Mouse (Mus musculus): ENCODE data around the gene U2af2. TPM values are rescaled to one million over a fixed set of nuclear protein-coding genes. Genes with fewer than 3 reads are reported as not detected.

U2af2 gene
- polyA plus RNA-seq, 1 experiment = not detected

GRCm38 (mm10) chr7:5112701-5113100 is 50.8 kb downstream of the U2af2 start:
- Histone ChIP-seq H3K4me3 (ENCODE audit: insufficient read depth, low read depth, low read length) (no peak overlapping the region), H3K27ac (ENCODE audit: insufficient read depth, low read depth, low read length) (no peak overlapping the region), H3K4me1 (ENCODE audit: control insufficient read depth, insufficient read depth, low read length) (no peaks in the 10 kb centered on the region)
- WGBS = 24% methylated on average over 3 of the region's 3 CpGs
- no peak for TF ChIP-seq POLR2A (IDR thresholded peaks at IDR 0.05; ENCODE audit: insufficient read depth, low read depth, low read length)
- no peak for TF ChIP-seq CTCF (IDR thresholded peaks at IDR 0.05; ENCODE audit: insufficient read depth, low read depth, low read length)

GRCm38 (mm10) chr7:5116850-5117249 is 54.9 kb downstream of the U2af2 start, which contains the start of gene Rfpl4:
Gene Rfpl4 (minus strand): TSS chr7:5116950.
- WGBS = 92% methylated on average over 3 of the region's 3 CpGs
- H3K4me1 ChIP-seq (ENCODE audit: control insufficient read depth, insufficient read depth, low read length) = no peaks in the 10 kb centered on the region
- H3K4me3 ChIP-seq (ENCODE audit: insufficient read depth, low read depth, low read length) = no peak within 1 kb of the TSS
- TF ChIP-seq CTCF (IDR thresholded peaks at IDR 0.05; ENCODE audit: insufficient read depth, low read depth, low read length) = no peak
- no peak for TF ChIP-seq POLR2A (IDR thresholded peaks at IDR 0.05; ENCODE audit: insufficient read depth, low read depth, low read length)
- H3K27ac ChIP-seq (ENCODE audit: insufficient read depth, low read depth, low read length) = no peak within 1 kb of the TSS

GRCm38 (mm10) chr7:5125078-5125477 is 63.1 kb downstream of the U2af2 start:
- 89% methylated on average over 8 of the region's 8 CpGs for WGBS
- Histone ChIP-seq H3K4me3 (ENCODE audit: insufficient read depth, low read depth, low read length) (no peak overlapping the region), H3K27ac (ENCODE audit: insufficient read depth, low read depth, low read length) (no peak overlapping the region), H3K4me1 (ENCODE audit: control insufficient read depth, insufficient read depth, low read length) (peaks cover 5% of the 10 kb centered on the region; the same call in 1 of the 2 replicates)
- TF ChIP-seq POLR2A (IDR thresholded peaks at IDR 0.05; ENCODE audit: insufficient read depth, low read depth, low read length) (no peak), CTCF (IDR thresholded peaks at IDR 0.05; ENCODE audit: insufficient read depth, low read depth, low read length) (no peak)

- WGBS = 20% methylated on average over 42 of the region's 42 CpGs
- H3K4me1 ChIP-seq (ENCODE audit: control insufficient read depth, insufficient read depth, low read length) = peaks cover 5% of the 10 kb centered on the region; the same call in 1 of the 2 replicates
- H3K4me3 ChIP-seq (ENCODE audit: insufficient read depth, low read depth, low read length) = peak within 1 kb of the TSS; percentile 49
- peak; percentile 67 for TF ChIP-seq CTCF (IDR thresholded peaks at IDR 0.05; ENCODE audit: insufficient read depth, low read depth, low read length)
- TF ChIP-seq POLR2A (IDR thresholded peaks at IDR 0.05; ENCODE audit: insufficient read depth, low read depth, low read length) = no peak
- no peak within 1 kb of the TSS for H3K27ac ChIP-seq (ENCODE audit: insufficient read depth, low read depth, low read length)
Measured at GRCm38 (mm10) chr7:5125549-5126406, 63.8 kb downstream of the U2af2 start, which contains the start of gene Rasl2-9. Gene Rasl2-9 (minus strand): TSS chr7:5125950.

Other genes starting within 250 kb of the U2af2 start
- gene Ube2s, start 249.6 kb upstream of the U2af2 start, polyA plus RNA-seq (2012; ENCODE audit: insufficient read depth, insufficient read length, low replicate concordance, missing spikeins) = not detected in 2 replicates
- 146 TPM in 1 of 2 replicates, not detected in the other for gene Shisa7, start 217.4 kb upstream of the U2af2 start, polyA plus RNA-seq (2012; ENCODE audit: insufficient read depth, insufficient read length, low replicate concordance, missing spikeins)
- not detected in 2 replicates for gene Isoc2b, start 191.9 kb upstream of the U2af2 start, polyA plus RNA-seq (2012; ENCODE audit: insufficient read depth, insufficient read length, low replicate concordance, missing spikeins)
- gene Isoc2a, start 185.0 kb upstream of the U2af2 start, polyA plus RNA-seq (2012; ENCODE audit: insufficient read depth, insufficient read length, low replicate concordance, missing spikeins) = not detected in 2 replicates
- gene Gm36210, start 155.6 kb upstream of the U2af2 start, polyA plus RNA-seq (2012; ENCODE audit: insufficient read depth, insufficient read length, low replicate concordance, missing spikeins) = not detected in 2 replicates
- not detected in 2 replicates for gene Zfp628, start 146.9 kb upstream of the U2af2 start, polyA plus RNA-seq (2012; ENCODE audit: insufficient read depth, insufficient read length, low replicate concordance, missing spikeins)
- gene Nat14, start 140.1 kb upstream of the U2af2 start, polyA plus RNA-seq (2012; ENCODE audit: insufficient read depth, insufficient read length, low replicate concordance, missing spikeins) = not detected in 2 replicates
- gene Ssc5d, start 136.4 kb upstream of the U2af2 start, polyA plus RNA-seq (2012; ENCODE audit: insufficient read depth, insufficient read length, low replicate concordance, missing spikeins) = not detected in 2 replicates
- gene Sbk2, start 97.7 kb upstream of the U2af2 start, polyA plus RNA-seq (2012; ENCODE audit: insufficient read depth, insufficient read length, low replicate concordance, missing spikeins) = not detected in 2 replicates
- gene Sbk3, start 91.0 kb upstream of the U2af2 start, polyA plus RNA-seq (2012; ENCODE audit: insufficient read depth, insufficient read length, low replicate concordance, missing spikeins) = not detected in 2 replicates
- not detected in 2 replicates for gene Zfp579, start 66.0 kb upstream of the U2af2 start, polyA plus RNA-seq (2012; ENCODE audit: insufficient read depth, insufficient read length, low replicate concordance, missing spikeins)
- not detected in 2 replicates for gene Zfp524, start 47.7 kb upstream of the U2af2 start, polyA plus RNA-seq (2012; ENCODE audit: insufficient read depth, insufficient read length, low replicate concordance, missing spikeins)
- gene Fiz1, start 47.4 kb upstream of the U2af2 start, polyA plus RNA-seq (2012; ENCODE audit: insufficient read depth, insufficient read length, low replicate concordance, missing spikeins) = not detected in 2 replicates
- gene Gm44973, start 46.6 kb upstream of the U2af2 start, polyA plus RNA-seq (2012; ENCODE audit: insufficient read depth, insufficient read length, low replicate concordance, missing spikeins) = not detected in 2 replicates
- gene Zfp865, start 41.8 kb upstream of the U2af2 start, polyA plus RNA-seq (2012; ENCODE audit: insufficient read depth, insufficient read length, low replicate concordance, missing spikeins) = not detected in 2 replicates
- not detected in 2 replicates for gene Ccdc106, start 41.6 kb upstream of the U2af2 start, polyA plus RNA-seq (2012; ENCODE audit: insufficient read depth, insufficient read length, low replicate concordance, missing spikeins)
- gene 4632433K11Rik, start 28.0 kb upstream of the U2af2 start, polyA plus RNA-seq (2012; ENCODE audit: insufficient read depth, insufficient read length, low replicate concordance, missing spikeins) = not detected in 2 replicates
- gene Zfp784, start 23.7 kb upstream of the U2af2 start, polyA plus RNA-seq (2012; ENCODE audit: insufficient read depth, insufficient read length, low replicate concordance, missing spikeins) = not detected in 2 replicates
- not detected in 2 replicates for gene Zfp580, start 10.6 kb upstream of the U2af2 start, polyA plus RNA-seq (2012; ENCODE audit: insufficient read depth, insufficient read length, low replicate concordance, missing spikeins)
- gene Epn1, start 18.1 kb downstream of the U2af2 start, polyA plus RNA-seq (2012; ENCODE audit: insufficient read depth, insufficient read length, low replicate concordance, missing spikeins) = not detected in 2 replicates
- gene Rfpl4, start 54.8 kb downstream of the U2af2 start, polyA plus RNA-seq (2012; ENCODE audit: insufficient read depth, insufficient read length, low replicate concordance, missing spikeins) = not detected in 2 replicates
- gene Rasl2-9, start 63.8 kb downstream of the U2af2 start, polyA plus RNA-seq (2012; ENCODE audit: insufficient read depth, insufficient read length, low replicate concordance, missing spikeins) = not detected in 2 replicates
- gene Vmn1r55, start 87.5 kb downstream of the U2af2 start, polyA plus RNA-seq (2012; ENCODE audit: insufficient read depth, insufficient read length, low replicate concordance, missing spikeins) = not detected in 2 replicates
- gene Vmn1r56, start 134.6 kb downstream of the U2af2 start, polyA plus RNA-seq (2012; ENCODE audit: insufficient read depth, insufficient read length, low replicate concordance, missing spikeins) = not detected in 2 replicates
- gene Vmn1r57, start 156.3 kb downstream of the U2af2 start, polyA plus RNA-seq (2012; ENCODE audit: insufficient read depth, insufficient read length, low replicate concordance, missing spikeins) = not detected in 2 replicates

All from olfactory bulb, adult 2 months (tissue).